Mouse (Mus musculus): ENCODE results near the gene Pxdc1. TPM values are rescaled to one million over a fixed set of nuclear protein-coding genes. Genes with fewer than 3 reads are reported as not detected.

Gene Pxdc1
- 1 to 10 TPM; 5.1 to 7.9 TPM for total RNA-seq (2021)
- long read RNA-seq, experiment 1, partial matches to known transcripts = 0 of 1 reads
- long read RNA-seq, experiment 1, other reads (novel, unspliced or antisense) = 1 of 1 reads
- long read RNA-seq, experiment 2, transcript Pxdc1-202 (5 exons, 2,684 nt) = major isoform, 8 of 8 reads
- long read RNA-seq, experiment 2, partial matches to known transcripts = 0 of 8 reads
- long read RNA-seq, experiment 2, other reads (novel, unspliced or antisense) = 0 of 8 reads

GRCm38 (mm10) chr13:34653391-34653790 lies at the start of gene Pxdc1:
Gene Pxdc1 (minus strand): TSS chr13:34653486.
- DNase-seq (ENCODE audit: low spot score in 2 of 2) = no peak

GRCm38 (mm10) chr13:34700630-34701029 lies 47.3 kb upstream of the Pxdc1 start:
- DNase-seq (ENCODE audit: low spot score in 2 of 2) = no peak

GRCm38 (mm10) chr13:34700091-34700490 lies 46.8 kb upstream of the Pxdc1 start:
- DNase-seq (ENCODE audit: low spot score in 2 of 2) = no peak

GRCm38 (mm10) chr13:34696734-34697332 lies 43.5 kb upstream of the Pxdc1 start:
- no peak for DNase-seq (ENCODE audit: low spot score in 2 of 2)

- DNase-seq (ENCODE audit: low spot score in 2 of 2) = no peak
These were observed 39.8 kb upstream of the Pxdc1 start for GRCm38 (mm10) chr13:34693111-34693510.

- DNase-seq (ENCODE audit: low spot score in 2 of 2) = no peak
These were observed 37.8 kb upstream of the Pxdc1 start for GRCm38 (mm10) chr13:34691049-34691448.

- no peak for DNase-seq (ENCODE audit: low spot score in 2 of 2)
These were observed 31.9 kb upstream of the Pxdc1 start for GRCm38 (mm10) chr13:34685008-34685765.

GRCm38 (mm10) chr13:34683762-34684488 lies 30.6 kb upstream of the Pxdc1 start:
- DNase-seq (ENCODE audit: low spot score in 2 of 2) = no peak

- DNase-seq (ENCODE audit: low spot score in 2 of 2) = no peak
These were observed 30.0 kb upstream of the Pxdc1 start for GRCm38 (mm10) chr13:34683270-34683669.

- no peak for DNase-seq (ENCODE audit: low spot score in 2 of 2)
These were observed 23.2 kb upstream of the Pxdc1 start for GRCm38 (mm10) chr13:34676507-34676906.

- peak in 1 of 2 experiments; percentile 9 for DNase-seq (ENCODE audit: low spot score in 2 of 2)
These were observed 22.6 kb upstream of the Pxdc1 start for GRCm38 (mm10) chr13:34675847-34676383.

- no peak for DNase-seq (ENCODE audit: low spot score in 2 of 2)
These were observed 20.1 kb upstream of the Pxdc1 start for GRCm38 (mm10) chr13:34673354-34673753.

- no peak for DNase-seq (ENCODE audit: low spot score in 2 of 2)
These were observed 16.9 kb upstream of the Pxdc1 start for GRCm38 (mm10) chr13:34669919-34670865.

- DNase-seq (ENCODE audit: low spot score in 2 of 2) = no peak
These were observed 13.9 kb upstream of the Pxdc1 start for GRCm38 (mm10) chr13:34667197-34667596.

GRCm38 (mm10) chr13:34665074-34665473 lies 11.8 kb upstream of the Pxdc1 start:
- DNase-seq (ENCODE audit: low spot score in 2 of 2) = no peak

- no peak for DNase-seq (ENCODE audit: low spot score in 2 of 2)
These were observed 10.5 kb upstream of the Pxdc1 start for GRCm38 (mm10) chr13:34663762-34664161.

- DNase-seq (ENCODE audit: low spot score in 2 of 2) = no peak
These were observed 6.2 kb upstream of the Pxdc1 start for GRCm38 (mm10) chr13:34659507-34659906.

- no peak for DNase-seq (ENCODE audit: low spot score in 2 of 2)
These were observed 3.1 kb upstream of the Pxdc1 start for GRCm38 (mm10) chr13:34656351-34656750.

- DNase-seq (ENCODE audit: low spot score in 2 of 2) = peak; percentile 19 to 32
These were observed 689 bp downstream of the Pxdc1 start for GRCm38 (mm10) chr13:34652353-34653241.
